Mouse (Mus musculus): ENCODE results near the gene Lpin2.

GRCm38 (mm10) chr17:71136384-71137333, 45.7 kb upstream of the Lpin2 start:
- TF ChIP-seq CTCF (IDR thresholded peaks at IDR 0.05; ENCODE audit: borderline replicate concordance, insufficient read depth, low read depth, low read length) = no peak
- TF ChIP-seq POLR2A (IDR thresholded peaks at IDR 0.05; ENCODE audit: borderline replicate concordance, insufficient read depth, low read length) = no peak
